Mouse (Mus musculus) testis, postnatal 14 days (tissue): ENCODE data around the gene Aplp2.

Source experiments
- DNase-seq: peaks from one replicate; pipeline ENCODE4 v3.0.0; 2021; ENCODE audit warnings: low spot score

Gene Aplp2

DNA sequence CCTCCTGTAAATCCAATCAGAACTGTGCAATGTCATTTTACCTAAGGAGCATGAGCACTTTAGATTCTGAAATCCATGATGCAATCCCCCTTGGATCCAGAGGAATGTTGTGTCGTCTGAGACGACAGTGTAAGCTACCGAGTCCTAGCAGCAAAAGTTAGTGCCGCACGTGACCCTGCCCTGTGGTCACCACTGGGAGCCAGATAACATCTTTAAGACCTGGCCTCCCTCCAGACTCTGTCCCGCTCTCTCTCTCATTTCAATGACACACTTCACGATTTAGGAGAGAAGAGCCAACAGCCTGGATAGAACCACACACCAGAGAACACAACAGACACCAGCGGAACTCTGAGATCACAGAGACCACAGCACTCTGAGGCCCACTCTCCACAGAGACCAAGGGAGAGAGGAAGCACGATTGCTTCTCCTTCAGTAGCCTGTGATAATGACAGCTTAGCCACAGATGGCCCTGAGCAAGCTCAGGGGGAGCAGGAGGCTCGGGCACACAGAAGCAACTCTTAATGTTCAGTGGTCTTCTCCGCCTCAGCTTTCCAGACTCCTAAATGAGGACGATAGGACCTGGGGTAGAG lies 83.6 kb downstream of the Aplp2 start:
- no peak for DNase-seq

- DNase-seq, result no peak
Observed at GRCm38 (mm10) chr9:31126079-31126478, 85.5 kb downstream of the Aplp2 start.

- no peak for DNase-seq
Observed at GRCm38 (mm10) chr9:31122464-31123030, 89.1 kb downstream of the Aplp2 start.

GRCm38 (mm10) chr9:31120533-31120915 lies 91.1 kb downstream of the Aplp2 start:
- DNase-seq, result no peak

GRCm38 (mm10) chr9:31119882-31120532 lies 91.6 kb downstream of the Aplp2 start:
- DNase-seq, result no peak

DNA sequence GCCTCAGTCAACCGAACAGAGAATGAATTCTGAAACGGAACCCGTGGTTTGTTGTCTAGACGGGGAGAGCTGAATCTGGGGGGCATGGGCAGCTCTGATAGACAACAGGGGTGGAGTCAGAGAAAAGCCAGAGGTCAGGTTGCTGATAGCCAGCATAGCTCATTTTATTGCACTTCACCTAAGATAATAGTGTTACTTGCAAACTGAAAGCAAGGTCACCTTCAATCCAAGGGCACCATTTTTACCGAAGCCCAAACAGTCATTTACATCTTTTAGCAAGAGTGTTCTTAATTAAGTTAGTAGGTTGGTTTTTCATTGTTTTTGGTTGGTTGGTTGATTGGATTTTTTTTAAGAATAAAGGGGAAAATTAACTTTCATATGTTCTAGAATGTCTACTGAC lies 92.2 kb downstream of the Aplp2 start:
- no peak for DNase-seq

- no peak for DNase-seq
Observed at GRCm38 (mm10) chr9:31118520-31119298, 92.9 kb downstream of the Aplp2 start.

GRCm38 (mm10) chr9:31117488-31117887 lies 94.1 kb downstream of the Aplp2 start:
- DNase-seq, result no peak

- DNase-seq, result no peak
Observed at GRCm38 (mm10) chr9:31117088-31117487, 94.5 kb downstream of the Aplp2 start.

- no peak for DNase-seq
Observed at GRCm38 (mm10) chr9:31115586-31115985, 96.0 kb downstream of the Aplp2 start.

DNA sequence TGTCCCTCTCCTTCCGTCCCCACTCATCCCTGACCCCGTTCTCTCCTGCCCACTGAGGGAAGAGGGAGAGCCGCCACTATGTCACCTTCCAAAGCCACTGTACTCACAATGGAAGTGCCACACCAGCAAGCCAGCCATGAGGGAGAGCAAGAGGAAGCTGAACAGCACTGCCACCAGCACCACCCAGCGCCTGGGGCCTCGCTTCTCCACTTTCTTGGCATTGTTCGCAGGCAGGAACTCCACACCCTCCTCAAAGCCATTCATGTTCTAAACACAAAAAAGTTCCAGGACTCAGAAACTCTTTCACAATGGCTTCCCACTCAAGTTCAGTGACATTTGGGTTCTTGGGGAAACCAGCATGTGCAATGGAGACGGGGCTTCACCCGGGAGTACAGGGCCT lies 103.2 kb downstream of the Aplp2 start:
- DNase-seq, result no peak
